Mouse (Mus musculus) heart, embryonic 14.5 days (tissue): ENCODE results near the gene Ptbp1. TPM values are rescaled to one million over a fixed set of nuclear protein-coding genes. Genes with fewer than 3 reads are reported as not detected.
A peak's percentile ranks its signal among the peaks of the same experiment; 100 is the strongest.

Experiments
- ATAC-seq: fragments of 200-750 bp; cut with Nextera tagmentation; 2 replicates; pipeline ENCODE4 v1.8.0; 2017; ENCODE audit warnings: low read depth, moderate TSS enrichment; ENCODE audit not compliant: insufficient number of reproducible peaks, insufficient read depth, low FRiP score
- H3K27ac ChIP-seq, 2 experiments: fragments of 200-500 bp in 1 of 2; fragments of 300-500 bp in 1 of 2; sonication (generic) in 1 of 2; replicated peaks in 1 of 2; 2 replicates each; pipeline ENCODE4 v1.5.1; 2012 to 2014; ENCODE audit warnings: low read depth in 2 of 2, low read length in 2 of 2, control low read depth in 1 of 2, mild to moderate bottlenecking in 1 of 2, mixed read lengths in 1 of 2; ENCODE audit not compliant: control insufficient read depth in 1 of 2, insufficient read depth in 1 of 2
- H3K27me3 ChIP-seq: fragments of 300-500 bp; sonication (generic); 2 replicates; pipeline ENCODE4 v1.6.1; 2014; ENCODE audit warnings: mild to moderate bottlenecking, low read length, control low read depth; ENCODE audit not compliant: control insufficient read depth, insufficient read depth
- H3K36me3 ChIP-seq: fragments of 300-500 bp; sonication (generic); 2 replicates; pipeline ENCODE4 v1.6.1; 2014; ENCODE audit warnings: mild to moderate bottlenecking, control low read depth, low read length, mixed read lengths; ENCODE audit not compliant: control insufficient read depth, insufficient read depth
- H3K4me1 ChIP-seq, 2 experiments: fragments of 200-500 bp in 1 of 2; fragments of 300-500 bp in 1 of 2; sonication (generic) in 1 of 2; 2 replicates each; pipeline ENCODE4 v1.6.1; 2012 to 2014; ENCODE audit warnings: low read length in 2 of 2, control low read depth in 1 of 2, mixed read lengths in 1 of 2; ENCODE audit not compliant: control insufficient read depth in 2 of 2, insufficient read depth in 2 of 2
- H3K4me2 ChIP-seq: fragments of 300-500 bp; sonication (generic); 2 replicates; pipeline ENCODE4 v1.6.1; 2014; ENCODE audit warnings: mild to moderate bottlenecking, low read length
- H3K4me3 ChIP-seq, 2 experiments: fragments of 200-500 bp in 1 of 2; fragments of 300-500 bp in 1 of 2; sonication (generic) in 1 of 2; 2 replicates each; pipeline ENCODE4 v1.5.1; 2012 to 2014; ENCODE audit warnings: low read length in 2 of 2, mild to moderate bottlenecking in 2 of 2, control low read depth in 1 of 2, low read depth in 1 of 2, moderate library complexity in 1 of 2; ENCODE audit not compliant: control insufficient read depth in 1 of 2, insufficient read depth in 1 of 2
- H3K9ac ChIP-seq: fragments of 300-500 bp; sonication (generic); 2 replicates; pipeline ENCODE4 v1.6.1; 2014; ENCODE audit warnings: mild to moderate bottlenecking, low read length
- H3K9me3 ChIP-seq: fragments of 300-500 bp; sonication (generic); 2 replicates; pipeline ENCODE4 v1.6.1; 2016; ENCODE audit warnings: low read length, control low read depth; ENCODE audit not compliant: control insufficient read depth
- WGBS: fragments of 180-500 bp; shearing (Covaris S2); extraction: QIAGEN DNeasy Blood & Tissue Kit; methylation state at CpG from one replicate; pipeline ENCODE4 v1.1.7; 2014; 5-methylcytosine and 5-hydroxymethylcytosine counted together
- polyA plus RNA-seq: library from polyadenylated mRNA; unstranded; fragments of >200 nt; fragmentation: Nextera tagmentation; extraction: Ambion mirVana; gene quantifications from 2 replicates; pipeline ENCODE4 v1.2.1, GENCODE M21; 2014

Ptbp1 gene
- polyA plus RNA-seq, 1 experiment from 2014 or later, result 78.9 TPM

DNA sequence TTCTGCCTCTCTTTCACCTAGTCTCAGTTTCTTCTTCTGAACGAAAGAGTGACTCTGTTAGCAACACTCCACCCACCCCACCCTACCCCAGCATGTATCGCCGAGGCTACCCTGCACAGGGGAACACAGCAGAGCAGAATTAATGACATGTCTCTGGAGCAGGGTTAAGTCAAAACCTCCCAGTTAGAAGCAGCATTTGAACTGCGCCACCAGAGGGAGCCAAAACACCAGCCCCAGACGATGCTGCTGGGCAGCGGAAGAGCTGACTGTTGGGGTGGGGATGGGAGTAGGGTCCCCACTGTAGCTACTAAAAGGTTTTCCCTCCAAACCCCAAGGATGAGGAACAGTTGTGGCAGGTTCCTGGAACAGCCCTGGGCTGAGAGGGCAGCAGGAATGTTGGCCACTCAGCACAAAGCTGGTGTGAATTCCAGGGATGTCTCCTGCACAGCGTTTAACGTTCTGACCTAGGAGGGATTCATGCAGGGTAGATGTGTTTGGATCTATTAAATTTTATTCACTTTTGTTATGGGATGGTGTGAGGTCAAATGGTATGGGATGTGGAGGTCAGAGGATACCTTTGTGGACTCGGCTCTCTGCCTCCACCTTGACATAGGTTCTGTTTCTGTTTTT lies 19.3 kb upstream of the Ptbp1 start:
- Histone ChIP-seq H3K4me1 (peaks cover 0 to 7% of the 10 kb centered on the region in 2 experiments; a peak in 1 of 4 replicates), H3K27ac (no peak overlapping the region), H3K9ac (no peak overlapping the region), H3K27me3 (no peaks in the 10 kb centered on the region), H3K9me3 (no peaks in the 10 kb centered on the region), H3K4me3 (no peak overlapping the region), H3K36me3 (no peaks in the 10 kb centered on the region), H3K4me2 (peak overlapping the region; percentile 46)
- WGBS, result 12% methylated on average over 9 of the region's 9 CpGs
- 0 out of 2 replicates have a peak, but pooled peaks have one; percentile 16 for ATAC-seq

DNA sequence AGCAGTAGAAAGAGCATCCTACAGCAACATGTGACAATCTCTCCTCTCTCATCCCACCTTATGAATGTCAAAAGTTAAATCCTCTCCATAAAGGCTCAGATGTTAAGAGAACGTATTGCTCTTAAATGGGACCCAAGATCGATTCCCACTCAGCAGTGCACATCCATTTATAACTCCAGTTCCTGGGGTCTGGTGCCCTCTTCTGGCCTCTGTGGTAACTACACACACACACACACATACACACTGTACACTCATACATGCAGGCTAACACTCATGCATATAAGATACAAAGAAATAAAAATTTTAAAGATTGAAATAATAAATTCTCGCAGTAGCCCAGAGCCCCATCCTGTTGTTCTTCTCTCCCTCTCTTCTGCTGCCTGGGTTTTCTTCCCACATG lies 17.3 kb upstream of the Ptbp1 start:
- Histone ChIP-seq H3K9ac (no peak overlapping the region), H3K4me1 (peaks cover 2 to 7% of the 10 kb centered on the region in 2 experiments; a peak in 1 of 4 replicates), H3K36me3 (no peaks in the 10 kb centered on the region), H3K4me2 (no peak overlapping the region), H3K4me3 (no peak overlapping the region), H3K27ac (no peak overlapping the region), H3K9me3 (no peaks in the 10 kb centered on the region), H3K27me3 (no peaks in the 10 kb centered on the region)
- 94% methylated on average over 3 of the region's 3 CpGs for WGBS
- ATAC-seq, result no peak

DNA sequence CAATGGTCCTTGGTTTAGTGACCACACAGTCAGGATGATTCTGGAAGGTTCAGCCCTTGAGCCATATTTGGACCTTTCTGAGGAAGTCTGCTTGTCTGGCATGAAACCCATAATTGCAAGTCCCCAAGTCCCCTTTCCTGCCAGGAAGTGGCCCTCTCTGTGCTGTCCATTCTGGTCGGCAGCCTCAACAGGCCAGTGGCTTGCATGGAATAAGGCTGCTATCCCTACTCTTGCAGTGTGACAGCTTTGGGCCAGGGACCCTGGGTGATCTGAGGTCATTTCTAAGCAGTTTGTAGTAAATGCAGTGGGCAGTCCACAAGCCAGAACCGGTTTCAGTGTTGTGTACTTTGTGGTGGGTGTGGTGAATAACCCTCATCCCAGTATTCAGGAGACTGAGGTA lies 16.1 kb upstream of the Ptbp1 start:
- Histone ChIP-seq H3K4me1 (peaks cover 2 to 9% of the 10 kb centered on the region in 2 experiments; a peak in 3 of 4 replicates), H3K36me3 (no peaks in the 10 kb centered on the region), H3K4me2 (no peak overlapping the region), H3K9ac (no peak overlapping the region), H3K27ac (no peak overlapping the region), H3K4me3 (no peak overlapping the region), H3K27me3 (no peaks in the 10 kb centered on the region), H3K9me3 (no peaks in the 10 kb centered on the region)
- 47% methylated on average over 2 of the region's 2 CpGs for WGBS
- ATAC-seq, result no peak

DNA sequence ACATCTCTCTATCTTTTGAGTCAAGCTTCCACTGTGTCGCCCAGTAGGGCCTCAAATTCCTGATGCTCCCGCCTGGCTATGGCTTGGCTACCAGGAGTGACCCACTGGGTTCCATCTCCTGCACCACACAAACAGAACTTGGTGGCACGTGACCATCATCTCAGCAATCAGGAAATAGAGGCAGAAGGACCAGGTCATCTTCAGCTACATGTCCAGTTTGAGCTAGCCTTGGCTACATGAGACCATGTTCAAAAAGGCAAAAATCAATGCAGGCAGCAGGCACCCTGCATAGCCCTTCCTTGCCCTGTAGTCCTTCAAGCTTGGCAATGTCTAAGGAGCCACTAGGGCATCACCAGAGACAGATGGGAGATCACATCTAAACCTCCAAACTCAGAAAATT lies 14.1 kb upstream of the Ptbp1 start:
- Histone ChIP-seq H3K4me1 (peaks cover 9 to 12% of the 10 kb centered on the region in 2 experiments), H3K4me2 (no peak overlapping the region), H3K9me3 (no peaks in the 10 kb centered on the region), H3K4me3 (no peak overlapping the region), H3K36me3 (no peaks in the 10 kb centered on the region), H3K9ac (no peak overlapping the region), H3K27ac (peak overlapping the region in 1 of 2 experiments; percentile 90; a peak in 2 of 4 replicates), H3K27me3 (no peaks in the 10 kb centered on the region)
- no peak for ATAC-seq
- 91% methylated on average over 3 of the region's 3 CpGs for WGBS

DNA sequence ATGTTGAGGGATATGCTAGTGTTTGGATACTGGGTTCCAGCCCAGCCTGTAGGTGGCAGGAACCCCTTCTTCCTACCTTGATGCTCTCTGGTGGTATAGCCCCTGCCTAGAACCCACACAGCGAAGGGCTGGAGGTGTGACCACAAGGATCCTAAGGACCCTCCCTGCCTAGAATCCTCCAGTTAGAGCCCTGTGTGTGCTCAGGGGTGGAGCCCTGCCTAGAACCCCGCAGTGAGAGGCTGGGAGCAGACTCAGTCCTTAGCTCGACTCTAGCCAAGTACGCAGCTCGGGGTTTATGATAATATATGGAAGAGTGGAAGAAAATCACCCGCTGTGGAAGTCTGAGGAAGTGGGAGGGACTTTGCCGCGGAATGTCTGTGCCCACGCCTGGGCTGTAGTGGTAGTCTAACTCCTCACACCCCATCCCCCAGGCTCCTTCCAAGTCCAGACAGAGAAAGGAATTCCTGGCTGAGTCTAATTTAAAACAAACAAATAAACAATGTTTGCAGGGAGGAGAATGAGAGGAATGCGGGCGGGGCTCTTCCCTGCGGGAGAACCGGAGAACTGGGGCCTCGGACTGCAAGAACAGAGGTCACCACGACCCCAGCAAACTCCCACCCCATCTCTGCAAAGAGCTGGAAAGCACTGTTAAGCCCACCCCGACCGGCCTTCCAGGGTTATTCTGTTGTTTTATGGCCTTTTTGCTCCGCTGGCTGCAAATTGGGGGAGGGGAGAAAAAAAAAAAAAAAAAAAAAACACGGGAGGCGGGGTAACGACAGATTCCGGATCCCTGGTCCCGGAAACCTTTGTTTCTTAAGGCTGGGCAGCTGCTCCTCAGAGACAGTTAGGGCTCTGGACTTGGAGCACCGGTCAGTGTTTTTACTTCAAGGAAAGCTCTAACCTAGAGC lies 13.3 kb upstream of the Ptbp1 start:
- ATAC-seq, result peak; percentile 82
- Histone ChIP-seq H3K4me1 (peaks cover 9 to 12% of the 10 kb centered on the region in 2 experiments), H3K36me3 (no peaks in the 10 kb centered on the region), H3K4me3 (peak overlapping the region; percentile 43 to 45), H3K9ac (peak overlapping the region; percentile 79), H3K4me2 (peak overlapping the region; percentile 86), H3K27me3 (no peaks in the 10 kb centered on the region), H3K27ac (peak overlapping the region; percentile 68 to 90), H3K9me3 (no peaks in the 10 kb centered on the region)
- WGBS, result under 1% methylated on average over 24 of the region's 24 CpGs

DNA sequence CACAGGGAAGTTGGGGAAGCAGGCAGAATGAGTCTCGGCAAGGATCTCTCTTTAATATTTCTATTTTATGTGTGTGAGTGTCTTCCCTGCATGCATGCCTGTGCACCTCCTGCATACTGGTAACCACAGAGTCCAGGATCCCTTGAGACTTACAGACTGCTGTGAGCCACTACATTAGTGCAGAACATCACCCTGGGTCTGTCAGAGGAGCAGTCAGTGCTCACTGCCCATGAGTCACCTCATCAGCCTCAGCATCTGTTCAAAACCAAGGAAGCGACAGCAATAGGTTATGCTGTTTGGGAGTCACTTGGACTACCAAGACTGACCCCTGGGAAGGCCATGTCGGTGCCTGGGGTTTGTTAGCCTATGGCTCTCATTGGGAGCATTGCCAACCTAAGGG lies 11.9 kb upstream of the Ptbp1 start:
- no peaks in the 10 kb centered on the region for H3K9me3 ChIP-seq
- H3K4me3 ChIP-seq, result no peak overlapping the region
- no peak overlapping the region for H3K4me2 ChIP-seq
- H3K4me1 ChIP-seq, result peaks cover 9 to 12% of the 10 kb centered on the region in 2 experiments
- no peak for ATAC-seq
- 62% methylated on average over 3 of the region's 3 CpGs for WGBS
- H3K36me3 ChIP-seq, result no peaks in the 10 kb centered on the region
- no peaks in the 10 kb centered on the region for H3K27me3 ChIP-seq
- no peak overlapping the region for H3K9ac ChIP-seq
- no peak overlapping the region for H3K27ac ChIP-seq

DNA sequence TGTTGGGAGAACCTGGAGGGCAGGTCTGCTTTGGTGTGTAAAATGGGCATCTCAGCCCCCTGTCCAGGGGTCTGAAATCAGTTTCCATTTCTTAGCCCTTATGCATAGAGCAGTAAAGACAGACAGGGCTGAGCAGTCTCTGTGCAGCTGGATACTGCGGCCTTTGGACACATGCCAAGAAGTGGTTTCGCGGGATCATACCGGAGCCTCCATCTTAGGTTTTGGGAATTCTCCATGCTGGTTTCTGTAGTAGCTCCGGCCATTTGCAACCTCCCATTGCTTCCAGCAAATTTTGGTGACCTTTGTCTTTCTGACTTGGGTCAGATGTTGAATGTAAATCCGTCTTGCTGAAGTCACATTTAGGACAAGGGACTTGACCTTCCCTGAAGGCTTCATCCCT lies 10.8 kb upstream of the Ptbp1 start:
- Histone ChIP-seq H3K27ac (no peak overlapping the region), H3K36me3 (no peaks in the 10 kb centered on the region), H3K4me1 (peaks cover 9 to 12% of the 10 kb centered on the region in 2 experiments), H3K9ac (no peak overlapping the region), H3K4me3 (no peak overlapping the region), H3K4me2 (no peak overlapping the region), H3K27me3 (no peaks in the 10 kb centered on the region), H3K9me3 (no peaks in the 10 kb centered on the region)
- no peak for ATAC-seq
- 68% methylated on average over 6 of the region's 6 CpGs for WGBS
